In genomic region chr11:88675526-88676353, GRCm38 (mm10) we compare ENCODE assay signal across 9 mouse cellular contexts. TPM values are rescaled to one million over a fixed set of nuclear protein-coding genes. Genes with fewer than 3 reads are reported as not detected.
DNase-seq lines count a peak whose midpoint lies in the region; ATAC-seq lines count a peak whose summit lies in the region.
"Had no signal": no experiment of that assay in that cellular context is flagged by ENCODE, and none has a peak within 500 bp of the region (broad histone marks: within the 10 kb centered on the region; RNA-seq: fewer than 3 reads in every experiment).

No protein-coding gene starts in this region.

- no peaks in the 10 kb centered on the region for H3K27me3 ChIP-seq in heart, embryonic 11.5 days (ENCODE audit: control insufficient read depth, insufficient read depth, low read length)
- H3K27me3 ChIP-seq in liver, embryonic 13.5 days = no peaks in the 10 kb centered on the region
- H3K27me3 ChIP-seq in hindbrain, embryonic 16.5 days (replicated peaks; ENCODE audit: control insufficient read depth, insufficient read depth, low read length) = no peaks in the 10 kb centered on the region
- H3K27me3 ChIP-seq in midbrain, embryonic 14.5 days (ENCODE audit: control insufficient read depth, insufficient read depth, low read length) = no peaks in the 10 kb centered on the region

- intact Hi-C loops in heart, postnatal 14 days (cut with DNase I) = no loop called here

- no peak overlapping the region for H3K4me2 ChIP-seq in heart, embryonic 11.5 days
- H3K4me2 ChIP-seq in liver, embryonic 13.5 days = no peak overlapping the region
- no peak overlapping the region for H3K4me2 ChIP-seq in hindbrain, embryonic 16.5 days (ENCODE audit: low read length)
- H3K4me2 ChIP-seq in midbrain, embryonic 14.5 days (ENCODE audit: low read length) = no peak overlapping the region

- H3K36me3 ChIP-seq in heart, embryonic 11.5 days (ENCODE audit: control insufficient read depth, insufficient read depth, low read length) = peaks cover 23% of the 10 kb centered on the region
- peaks cover 20% of the 10 kb centered on the region for H3K36me3 ChIP-seq in liver, embryonic 13.5 days
- H3K36me3 ChIP-seq in hindbrain, embryonic 16.5 days (ENCODE audit: control insufficient read depth, insufficient read depth, low read length) = peaks cover 10% of the 10 kb centered on the region
- peaks cover 48% of the 10 kb centered on the region for H3K36me3 ChIP-seq in midbrain, embryonic 14.5 days (ENCODE audit: control insufficient read depth, insufficient read depth, low read length)

- H3K4me3 ChIP-seq in heart, embryonic 11.5 days (ENCODE audit: low read depth, low read length) = no peak overlapping the region
- H3K4me3 ChIP-seq in liver, embryonic 13.5 days (replicated peaks) = no peak overlapping the region
- no peak overlapping the region for H3K4me3 ChIP-seq in hindbrain, embryonic 16.5 days (ENCODE audit: low read length)
- no peak overlapping the region for H3K4me3 ChIP-seq in midbrain, embryonic 14.5 days (replicated peaks; ENCODE audit: low read depth, low read length)

- H3K4me1 ChIP-seq in heart, embryonic 11.5 days (ENCODE audit: control insufficient read depth, insufficient read depth, low read length) = peaks cover 32% of the 10 kb centered on the region
- peaks cover 23% of the 10 kb centered on the region for H3K4me1 ChIP-seq in liver, embryonic 13.5 days (replicated peaks)
- H3K4me1 ChIP-seq in hindbrain, embryonic 16.5 days (ENCODE audit: control insufficient read depth, insufficient read depth, low read depth, low read length) = peaks cover 11% of the 10 kb centered on the region
- H3K4me1 ChIP-seq in midbrain, embryonic 14.5 days (ENCODE audit: control insufficient read depth, insufficient read depth, low read length) = peaks cover 15% of the 10 kb centered on the region

- no peak overlapping the region for H3K9ac ChIP-seq in heart, embryonic 11.5 days (ENCODE audit: low read depth, low read length)
- H3K9ac ChIP-seq in liver, embryonic 13.5 days = no peak overlapping the region; the same call in 1 of the 2 replicates
- H3K9ac ChIP-seq in hindbrain, embryonic 16.5 days (ENCODE audit: low read depth, low read length) = no peak overlapping the region; the same call in 1 of the 2 replicates
- H3K9ac ChIP-seq in midbrain, embryonic 14.5 days (replicated peaks; ENCODE audit: low read length) = no peak overlapping the region

- no peak for DNase-seq in heart, postnatal 14 days
- DNase-seq in liver, embryonic 13.5 days = no peak
- DNase-seq in liver = no peak
- no peak for DNase-seq in midbrain, embryonic 14.5 days
- DNase-seq in layer of hippocampus, postnatal 10 days (ENCODE audit: low spot score in 2 of 2) = no peak
- DNase-seq in layer of hippocampus, adult 11-12 months (ENCODE audit: low spot score) = no peak
- DNase-seq: lung, postnatal 14 days had no signal

- peak overlapping the region; percentile 50; the same call in 1 of the 2 replicates for H3K27ac ChIP-seq in heart, embryonic 11.5 days (ENCODE audit: low read depth, low read length)
- H3K27ac ChIP-seq in liver, embryonic 13.5 days = peak overlapping the region; percentile 39; the same call in 1 of the 2 replicates
- no peak overlapping the region for H3K27ac ChIP-seq in hindbrain, embryonic 16.5 days (ENCODE audit: low read depth, low read length)
- H3K27ac ChIP-seq in midbrain, embryonic 14.5 days (replicated peaks; ENCODE audit: low read depth, low read length) = peak overlapping the region; percentile 33; the same call in 1 of the 2 replicates

- 70% methylated on average over 18 of the region's 18 CpGs for WGBS in heart, embryonic 11.5 days (ENCODE audit: insufficient replicate concordance)
- 65% methylated on average over 18 of the region's 18 CpGs for WGBS in liver, embryonic 13.5 days (ENCODE audit: insufficient replicate concordance)
- WGBS in hindbrain, embryonic 16.5 days = 71% methylated on average over 18 of the region's 18 CpGs
- WGBS in midbrain, embryonic 14.5 days = 82% methylated on average over 18 of the region's 18 CpGs

- ATAC-seq in heart, embryonic 11.5 days (replicated peaks; ENCODE audit: insufficient number of reproducible peaks, low FRiP score, low TSS enrichment) = no peak
- peak; percentile 36; the same call in 1 of the 2 replicates for ATAC-seq in liver, embryonic 13.5 days (ENCODE audit: low read depth)
- peak; percentile 59 for ATAC-seq in hindbrain, embryonic 16.5 days
- ATAC-seq in midbrain, embryonic 14.5 days (ENCODE audit: low FRiP score, low TSS enrichment) = no peak

- H3K9me3 ChIP-seq in heart, embryonic 11.5 days (replicated peaks; ENCODE audit: control insufficient read depth, low read length) = no peaks in the 10 kb centered on the region
- no peaks in the 10 kb centered on the region for H3K9me3 ChIP-seq in liver, embryonic 13.5 days (replicated peaks)
- H3K9me3 ChIP-seq in hindbrain, embryonic 16.5 days (ENCODE audit: control insufficient read depth, low read length) = no peaks in the 10 kb centered on the region
- H3K9me3 ChIP-seq in midbrain, embryonic 14.5 days (ENCODE audit: control insufficient read depth, low read length) = no peaks in the 10 kb centered on the region

RNA-seq across cellular contexts. Expression of gene Msi2, which starts 42.6 kb away (rescaled TPM):
- polyA plus RNA-seq in heart, embryonic 11.5 days (2014; fragmentation: Nextera tagmentation; extraction: Ambion mirVana) = 15.3 and 18.4 TPM in 2 replicates
- total RNA-seq in heart, postnatal 14 days (2021) = 100 to 1,000 TPM; 196 to 206 TPM
- polyA plus RNA-seq in liver, embryonic 13.5 days (2015; fragmentation: Nextera tagmentation; extraction: Ambion mirVana) = 3.9 TPM in 2 replicates
- 28.8 and 31.0 TPM in 2 replicates for polyA plus RNA-seq in hindbrain, embryonic 16.5 days (2015; fragmentation: Nextera tagmentation; extraction: Ambion mirVana)
- polyA plus RNA-seq in midbrain, embryonic 14.5 days (2014; fragmentation: Nextera tagmentation; extraction: Ambion mirVana) = 33.1 and 61.8 TPM in 2 replicates
- 10 to 100 TPM; 97.4 to 97.6 TPM for total RNA-seq in layer of hippocampus, postnatal 10 days (2021)

Comparison
In these comparisons a context has a peak if more than half of its experiments do, and no peak if none do; other contexts are left out.
1. ATAC-seq: peak in liver, embryonic 13.5 days (single experiment) and hindbrain, embryonic 16.5 days (single experiment); none in heart, embryonic 11.5 days (single experiment) and midbrain, embryonic 14.5 days (single experiment).